ENCODE assay signal across 18 mouse cellular contexts in the genomic region with DNA sequence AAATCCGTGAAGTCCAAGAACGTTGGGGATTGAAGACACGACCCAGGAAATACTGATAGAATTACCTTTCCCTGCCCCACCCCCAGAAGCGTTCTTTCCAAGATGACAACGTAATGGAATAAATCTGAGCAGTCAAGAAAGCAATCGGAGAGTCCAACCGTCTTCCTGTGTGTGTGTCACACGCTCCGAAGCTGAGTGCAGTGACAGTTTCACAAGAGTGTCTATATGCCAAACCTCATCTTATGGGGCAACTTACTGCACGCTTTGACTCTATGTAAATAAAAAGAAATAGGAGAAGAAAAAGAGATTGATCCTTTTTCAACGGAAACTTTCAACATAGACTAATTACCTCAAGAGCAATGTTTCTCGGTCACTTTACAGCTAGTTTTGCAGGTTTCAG.
DNase-seq lines count a peak whose midpoint lies in the region; ATAC-seq and TF ChIP-seq lines count a peak whose summit lies in the region.
"Had no signal": no experiment of that assay in that cellular context is flagged by ENCODE, and none has a peak within 500 bp of the region (broad histone marks: within the 10 kb centered on the region; RNA-seq: fewer than 3 reads in every experiment).

No protein-coding gene starts in this region.

- no peaks in the 10 kb centered on the region for H3K9me3 ChIP-seq in limb, embryonic 13.5 days
- no peaks in the 10 kb centered on the region for H3K9me3 ChIP-seq in limb, embryonic 10.5 days (replicated peaks)
- H3K9me3 ChIP-seq: heart, embryonic 10.5 days; hindbrain, embryonic 10.5 days; liver, embryonic 12.5 days; midbrain, embryonic 13.5 days; neural tube, embryonic 13.5 days had no signal

- WGBS in limb, embryonic 13.5 days = 62% methylated on average over 12 of the region's 12 CpGs
- WGBS in limb, embryonic 10.5 days = 83% methylated on average over 12 of the region's 12 CpGs

- DNase-seq in gastrocnemius, adult 2 months = no peak
- no peak for DNase-seq in gastrocnemius, postnatal 36 days
- DNase-seq in limb, embryonic 10.5 days (ENCODE audit: low spot score) = no peak
- DNase-seq in right cerebral cortex, postnatal 10 days (ENCODE audit: low spot score in 2 of 2) = no peak
- DNase-seq in cerebellum, postnatal 36 days = no peak
- DNase-seq: adrenal gland, postnatal 25 days; kidney, adult 2 months; lung, adult 2 months; thymus, postnatal 36 days had no signal

- H3K4me3 ChIP-seq in gastrocnemius, adult 2 months = peak overlapping the region; percentile 73
- H3K4me3 ChIP-seq in limb, embryonic 13.5 days = no peak overlapping the region
- H3K4me3 ChIP-seq in limb, embryonic 10.5 days = no peak overlapping the region
- H3K4me3 ChIP-seq: heart, embryonic 10.5 days; hindbrain, embryonic 10.5 days; liver, embryonic 12.5 days; midbrain, embryonic 13.5 days; neural tube, embryonic 13.5 days had no signal

- TF ChIP-seq CTCF in gastrocnemius, adult 2 months (IDR thresholded peaks at IDR 0.05) = no peak

- H3K36me3 ChIP-seq in limb, embryonic 13.5 days = no peaks in the 10 kb centered on the region
- no peaks in the 10 kb centered on the region for H3K36me3 ChIP-seq in limb, embryonic 10.5 days
- H3K36me3 ChIP-seq: heart, embryonic 10.5 days; hindbrain, embryonic 10.5 days; liver, embryonic 12.5 days; midbrain, embryonic 13.5 days; neural tube, embryonic 13.5 days had no signal

- no peak overlapping the region for H3K9ac ChIP-seq in limb, embryonic 13.5 days
- H3K9ac ChIP-seq: liver, embryonic 12.5 days; midbrain, embryonic 13.5 days; neural tube, embryonic 13.5 days had no signal

- H3K4me1 ChIP-seq in limb, embryonic 13.5 days = peaks cover 32% of the 10 kb centered on the region
- peaks cover 25% of the 10 kb centered on the region for H3K4me1 ChIP-seq in limb, embryonic 10.5 days

- H3K27ac ChIP-seq in gastrocnemius, adult 2 months = peak overlapping the region; percentile 86
- no peak overlapping the region for H3K27ac ChIP-seq in limb, embryonic 13.5 days
- no peak overlapping the region for H3K27ac ChIP-seq in limb, embryonic 10.5 days
- H3K27ac ChIP-seq: heart, embryonic 10.5 days; hindbrain, embryonic 10.5 days; hindbrain, postnatal 0 days; liver, embryonic 12.5 days; macrophage; midbrain, embryonic 13.5 days; neural tube, embryonic 13.5 days had no signal

- no peaks in the 10 kb centered on the region for H3K27me3 ChIP-seq in limb, embryonic 13.5 days
- no peaks in the 10 kb centered on the region for H3K27me3 ChIP-seq in limb, embryonic 10.5 days (ENCODE audit: low read depth, poor library complexity, severe bottlenecking)
- H3K27me3 ChIP-seq: liver, embryonic 12.5 days; midbrain, embryonic 13.5 days; neural tube, embryonic 13.5 days had no signal

- intact Hi-C loops in gastrocnemius, adult 2 months (cut with DNase I) = loop anchor here (5.0 to 10.0 kb wide), 3 partner anchors 45 to 250 kb away; no protein-coding TSS in a partner anchor
- intact Hi-C loops in gastrocnemius, postnatal 36 days (cut with DNase I) = loop anchor here (2.0 kb wide), 1 partner anchor 245 kb away; no protein-coding TSS in a partner anchor

- no peak for ATAC-seq in limb, embryonic 13.5 days (ENCODE audit: low FRiP score, low read depth)
- peak; percentile 51; the same call in 1 of the 2 replicates for ATAC-seq in megakaryocyte, adult 5-6 weeks (ENCODE audit: poor library complexity, severe bottlenecking)
- ATAC-seq: hindbrain, postnatal 0 days; liver, embryonic 12.5 days; midbrain, embryonic 13.5 days had no signal

- peak overlapping the region; percentile 48 for H3K4me2 ChIP-seq in limb, embryonic 13.5 days (replicated peaks)
- H3K4me2 ChIP-seq: liver, embryonic 12.5 days; midbrain, embryonic 13.5 days; neural tube, embryonic 13.5 days had no signal
